Mouse (Mus musculus) bone marrow, adult 2 months (tissue): ENCODE measurements around the gene Mov10l1.

Experiments
- CTCF ChIP-seq: fragments of 200-500 bp; IDR thresholded peaks from 2 replicates; pipeline ENCODE4 v1.5.1; 2011; ENCODE audit warnings: low read length, control low read depth; ENCODE audit not compliant: control insufficient read depth, insufficient read depth
- POLR2A ChIP-seq: fragments of 200-500 bp; IDR thresholded peaks from 2 replicates; pipeline ENCODE4 v1.6.1; 2011; ENCODE audit warnings: low read depth, mild to moderate bottlenecking, control low read depth, low read length, borderline replicate concordance; ENCODE audit not compliant: control insufficient read depth

DNA sequence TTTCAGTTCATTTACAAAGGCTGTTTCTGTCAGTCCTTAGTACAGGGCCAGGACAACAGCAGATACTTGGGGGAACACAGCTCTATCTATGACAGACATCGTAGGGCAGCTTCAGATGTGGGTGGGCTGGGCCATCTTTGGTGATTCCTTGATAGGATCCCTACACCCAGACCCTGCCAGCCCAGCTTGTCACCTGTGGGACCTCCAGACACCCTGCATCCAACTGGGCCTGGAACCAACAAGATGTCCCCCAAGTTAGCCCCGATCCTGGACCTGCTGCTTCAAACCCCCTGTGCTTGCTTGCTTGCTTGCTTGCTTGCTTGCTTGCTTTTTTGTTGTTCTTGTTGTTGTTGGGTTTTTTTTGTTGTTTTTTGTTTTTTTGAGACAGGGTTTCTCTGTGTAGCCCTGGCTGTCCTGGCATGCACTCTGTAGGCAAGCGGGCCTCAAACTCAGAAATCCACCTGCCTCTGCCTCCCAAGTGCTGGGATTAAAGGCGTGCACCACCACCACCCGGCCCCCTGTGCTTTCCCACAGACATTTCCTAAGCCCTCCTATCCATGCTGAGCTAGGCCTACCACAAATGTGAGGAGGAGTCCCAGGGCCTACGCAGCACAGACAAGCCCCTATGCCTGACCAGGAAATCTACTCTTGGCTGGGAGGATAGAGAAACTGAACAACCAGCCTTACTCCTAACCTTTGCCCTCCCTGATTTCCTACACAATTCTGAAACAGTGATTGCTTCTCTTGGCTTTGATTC lies 79.2 kb downstream of the Mov10l1 start:
- TF ChIP-seq POLR2A = no peak
- no peak for TF ChIP-seq CTCF
